Mouse (Mus musculus) thymus, adult 2 months (tissue): ENCODE measurements around the gene Olfr1183. TPM values are rescaled to one million over a fixed set of nuclear protein-coding genes. Genes with fewer than 3 reads are reported as not detected.

Experiments
- DNase-seq: peaks from one replicate; pipeline ENCODE4 v3.0.0; 2021
- H3K27ac ChIP-seq: fragments of 200-500 bp; 2 replicates; pipeline ENCODE4 v1.5.1; 2012; ENCODE audit warnings: low read length, control low read depth; ENCODE audit not compliant: control insufficient read depth, insufficient read depth
- H3K27me3 ChIP-seq: fragments of 200-500 bp; 2 replicates; pipeline ENCODE4 v1.6.1; 2012; ENCODE audit warnings: mild to moderate bottlenecking, low read length, moderate library complexity, mixed read lengths; ENCODE audit not compliant: control insufficient read depth, insufficient read depth
- H3K36me3 ChIP-seq: fragments of 200-500 bp; 2 replicates; pipeline ENCODE4 v1.6.1; 2012; ENCODE audit warnings: mild to moderate bottlenecking, low read length, moderate library complexity; ENCODE audit not compliant: control insufficient read depth, insufficient read depth
- H3K4me1 ChIP-seq: fragments of 200-500 bp; replicated peaks from 2 replicates; pipeline ENCODE4 v1.6.1; 2012; ENCODE audit warnings: low read length; ENCODE audit not compliant: control insufficient read depth, insufficient read depth
- H3K4me3 ChIP-seq: fragments of 200-500 bp; 2 replicates; pipeline ENCODE4 v1.5.1; 2012; ENCODE audit warnings: mild to moderate bottlenecking, low read length, control low read depth, moderate library complexity; ENCODE audit not compliant: control insufficient read depth, insufficient read depth
- CTCF ChIP-seq: fragments of 200-500 bp; IDR thresholded peaks from 2 replicates; pipeline ENCODE4 v1.5.1; 2012; ENCODE audit warnings: mild to moderate bottlenecking, control low read depth, low read length, moderate library complexity, borderline replicate concordance; ENCODE audit not compliant: control insufficient read depth, poor library complexity, insufficient read depth; ENCODE audit errors: extremely low read depth
- POLR2A ChIP-seq: fragments of 200-500 bp; IDR thresholded peaks from 2 replicates; pipeline ENCODE4 v1.6.1; 2012; ENCODE audit warnings: mild to moderate bottlenecking, low read length, control low read depth, moderate library complexity; ENCODE audit not compliant: control insufficient read depth, poor library complexity, insufficient read depth; ENCODE audit errors: extremely low read depth
- WGBS: fragments of 180-500 bp; shearing (Covaris S2); methylation state at CpG from one replicate; pipeline ENCODE4 v1.1.7; 2018; 5-methylcytosine and 5-hydroxymethylcytosine counted together
- polyA plus RNA-seq: library from polyadenylated mRNA; depleted of rRNA; stranded (reverse); fragments of >200 nt; gene quantifications from 2 replicates; pipeline ENCODE4 v1.2.3, GENCODE M21; 2012; rRNA removed

Olfr1183 gene
- polyA plus RNA-seq, 1 experiment, result not detected

DNA sequence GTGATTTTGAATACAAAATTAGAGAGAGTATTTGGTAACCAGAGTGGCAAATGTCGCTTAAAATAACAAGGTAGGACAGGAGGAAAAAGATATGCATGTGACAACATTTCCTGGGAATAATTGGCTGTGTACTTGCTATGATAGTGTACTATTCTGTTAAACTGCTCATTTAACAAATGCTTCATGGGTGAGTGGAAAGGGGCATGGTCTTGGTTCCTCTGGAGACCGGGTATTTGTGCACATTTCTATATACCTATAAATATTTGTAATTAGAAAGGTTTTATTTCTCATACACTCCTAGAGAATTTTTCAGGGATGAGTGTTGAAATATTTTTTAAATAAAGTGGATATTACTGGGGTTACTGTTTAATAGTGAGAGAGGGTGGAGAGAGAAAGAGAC is 63.6 kb downstream of the Olfr1183 start, which contains the start of gene Olfr1186:
Gene Olfr1186, plus strand, starts transcription at position 301 of the 400 bp plus-strand sequence.
- H3K36me3 ChIP-seq, result no peaks in the 10 kb centered on the region
- H3K4me3 ChIP-seq, result no peak within 1 kb of the TSS
- no peaks in the 10 kb centered on the region for H3K27me3 ChIP-seq
- no peak for TF ChIP-seq CTCF
- no peak for TF ChIP-seq POLR2A
- 89% methylated on average over 2 of the region's 2 CpGs for WGBS
- H3K4me1 ChIP-seq, result no peaks in the 10 kb centered on the region
- no peak for DNase-seq
- no peak within 1 kb of the TSS for H3K27ac ChIP-seq

Other genes with a start within 250 kb of the Olfr1183 start
- not detected in 2 replicates for gene Olfr1170, start 226.5 kb upstream of the Olfr1183 start, polyA plus RNA-seq
- not detected in 2 replicates for gene Olfr1173, start 175.0 kb upstream of the Olfr1183 start, polyA plus RNA-seq
- gene Olfr1174-ps, start 139.7 kb upstream of the Olfr1183 start, polyA plus RNA-seq, result 0.05 TPM in 1 of 2 replicates, not detected in the other
- not detected in 2 replicates for gene Olfr1175-ps, start 127.7 kb upstream of the Olfr1183 start, polyA plus RNA-seq
- gene Olfr1176, start 118.1 kb upstream of the Olfr1183 start, polyA plus RNA-seq, result not detected in 2 replicates
- gene Olfr1177-ps, start 108.4 kb upstream of the Olfr1183 start, polyA plus RNA-seq, result not detected in 2 replicates
- gene Olfr1178, start 67.8 kb upstream of the Olfr1183 start, polyA plus RNA-seq, result not detected in 2 replicates
- not detected in 2 replicates for gene Olfr1179, start 48.4 kb upstream of the Olfr1183 start, polyA plus RNA-seq
- gene Olfr1180, start 35.7 kb upstream of the Olfr1183 start, polyA plus RNA-seq, result not detected in 2 replicates
- not detected in 2 replicates for gene Olfr1181, start 28.7 kb upstream of the Olfr1183 start, polyA plus RNA-seq
- not detected in 2 replicates for gene Gm13757, start 5.7 kb upstream of the Olfr1183 start, polyA plus RNA-seq
- gene Olfr1184, start 28.7 kb downstream of the Olfr1183 start, polyA plus RNA-seq, result not detected in 2 replicates
- gene Olfr1185-ps1, start 38.5 kb downstream of the Olfr1183 start, polyA plus RNA-seq, result not detected in 2 replicates
- not detected in 2 replicates for gene Olfr1186, start 63.7 kb downstream of the Olfr1183 start, polyA plus RNA-seq
- not detected in 2 replicates for gene Olfr1188, start 102.1 kb downstream of the Olfr1183 start, polyA plus RNA-seq
- not detected in 2 replicates for gene Olfr1189, start 131.6 kb downstream of the Olfr1183 start, polyA plus RNA-seq
- gene Olfr1191-ps1, start 185.7 kb downstream of the Olfr1183 start, polyA plus RNA-seq, result not detected in 2 replicates
- not detected in 2 replicates for gene Olfr1192-ps1, start 193.6 kb downstream of the Olfr1183 start, polyA plus RNA-seq
- not detected in 2 replicates for gene Olfr1193, start 220.8 kb downstream of the Olfr1183 start, polyA plus RNA-seq
- gene Olfr1195, start 234.3 kb downstream of the Olfr1183 start, polyA plus RNA-seq, result not detected in 2 replicates
- not detected in 2 replicates for gene Olfr1196, start 249.7 kb downstream of the Olfr1183 start, polyA plus RNA-seq